Mouse (Mus musculus): ENCODE measurements around the gene Dlg2.

GRCm38 (mm10) chr7:92025465-92026056 lies 1549.1 kb downstream of the Dlg2 start:
- TF ChIP-seq CTCF (IDR thresholded peaks at IDR 0.05; ENCODE audit: low read depth, low read length) = no peak
- no peak for TF ChIP-seq POLR2A (IDR thresholded peaks at IDR 0.05; ENCODE audit: borderline replicate concordance, low read depth, low read length)

Measured in bone marrow macrophage, adult 2 months (primary cell).